Mouse (Mus musculus) heart, postnatal 4 days (tissue): ENCODE measurements at regions not wholly inside any gene's neighbourhood (a gene's known extent, or its start where the extent isn't known, plus 50 kb on each side); places are given as distances from the start of the nearest gene placed in this dataset.
A peak's percentile ranks its signal among the peaks of the same experiment; 100 is the strongest.
"Not testable (repeated sequence)": the region's sequence is repeated elsewhere in the genome, so short reads cannot be mapped to it uniquely, and the experiment has no call there.

ENCODE experiments used
- DNase-seq: peaks from one replicate; pipeline ENCODE4 v3.0.0; 2021

DNA sequence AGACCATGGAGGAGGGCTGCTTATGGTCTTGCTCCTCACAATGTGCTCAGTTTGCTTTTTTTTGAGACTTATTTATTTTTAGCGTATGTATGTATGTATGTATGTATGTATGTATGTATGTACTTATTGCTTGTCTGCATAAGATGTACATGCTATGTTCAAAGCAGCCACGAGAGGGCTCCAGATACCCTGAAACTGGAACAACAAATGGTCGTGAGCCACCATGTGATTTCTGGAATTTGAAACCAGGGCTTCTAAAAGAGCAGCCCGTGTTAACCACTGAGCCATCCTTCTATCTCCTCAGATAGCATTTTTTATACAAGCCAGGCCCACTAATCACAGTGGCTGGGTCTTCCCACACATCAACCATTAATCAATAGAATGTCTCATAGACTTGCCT lies 611.2 kb downstream of the 5730507C01Rik start:
- no peak for DNase-seq

DNA sequence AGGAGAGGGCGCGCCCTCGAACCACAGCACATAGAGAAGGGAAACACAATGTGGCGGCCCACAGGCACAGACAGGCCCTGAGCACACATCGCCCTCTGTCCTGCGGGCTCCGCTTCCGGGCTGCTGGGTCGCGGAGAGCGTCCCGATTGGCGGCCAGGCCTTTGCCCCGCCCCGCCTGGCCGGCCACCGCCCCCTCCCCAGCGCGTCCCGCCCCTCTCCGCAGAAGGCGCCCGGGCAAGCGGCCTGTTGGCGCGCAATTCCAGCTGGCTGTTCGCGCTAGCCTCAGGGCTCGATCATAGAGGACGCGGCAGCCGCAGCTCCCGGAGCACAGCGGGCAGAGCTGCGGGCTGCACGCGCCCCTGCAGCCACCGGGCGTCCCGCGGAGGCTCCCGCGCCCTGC lies 661.3 kb downstream of the 5730507C01Rik start:
- peak; percentile 6 for DNase-seq

DNA sequence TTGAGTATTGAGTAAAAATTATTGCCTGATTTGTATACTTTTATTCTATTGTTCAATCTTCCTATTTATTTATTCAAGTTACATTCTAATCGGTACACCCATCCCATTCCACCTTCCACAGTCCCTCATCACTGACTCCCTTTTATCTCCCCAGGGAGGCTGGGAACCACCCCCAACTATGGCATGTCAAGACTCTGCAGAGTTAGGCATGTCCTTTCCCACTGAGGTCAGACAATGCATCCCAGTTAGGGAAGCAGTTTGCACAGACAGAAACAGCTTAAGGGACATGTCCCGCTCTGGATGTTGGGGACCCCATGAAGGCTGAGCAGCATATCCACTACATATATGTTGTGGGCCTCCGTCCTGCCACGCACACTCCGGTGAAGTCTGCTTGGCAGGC lies 678.1 kb downstream of the 5730507C01Rik start:
- no peak for DNase-seq

DNA sequence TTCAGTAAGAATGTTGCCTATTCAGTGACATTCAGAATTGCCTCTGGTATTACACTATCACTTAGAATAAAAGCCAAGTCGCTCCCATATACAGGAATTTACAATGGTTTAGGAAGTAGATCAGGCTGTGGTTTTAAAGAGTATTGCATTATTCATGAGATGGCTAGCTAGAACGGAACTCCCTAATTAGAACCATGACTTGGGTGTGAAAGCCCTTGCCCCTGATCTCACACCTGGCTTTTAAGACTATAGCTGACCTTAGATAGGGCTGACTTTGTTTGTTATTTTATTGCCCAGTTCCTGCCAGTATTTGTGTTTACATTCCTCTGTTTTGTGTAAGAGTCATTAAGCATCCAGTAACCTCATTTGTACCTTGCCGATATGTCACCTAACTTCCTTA lies 678.7 kb downstream of the 5730507C01Rik start:
- DNase-seq, result not testable (repeated sequence)

DNA sequence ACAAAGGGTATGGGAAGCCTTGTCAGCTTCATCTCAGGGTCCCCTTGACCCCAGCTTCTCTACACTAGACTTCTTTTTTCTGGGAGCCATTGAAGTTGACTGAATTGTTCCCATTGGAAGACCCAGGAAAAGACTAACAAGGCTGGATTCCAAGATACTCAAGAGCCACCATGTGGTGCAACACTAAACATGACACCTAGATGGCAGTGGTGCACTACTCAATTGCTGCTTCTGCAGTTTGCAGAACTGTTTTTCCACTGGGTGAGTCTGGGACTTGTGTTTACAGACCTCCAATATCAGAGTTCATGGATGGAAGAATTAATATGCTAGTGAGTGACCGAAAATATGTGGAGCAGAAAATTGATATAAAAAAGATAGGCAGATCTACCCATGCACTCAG lies 709.7 kb downstream of the 5730507C01Rik start:
- DNase-seq, result not testable (repeated sequence)

DNA sequence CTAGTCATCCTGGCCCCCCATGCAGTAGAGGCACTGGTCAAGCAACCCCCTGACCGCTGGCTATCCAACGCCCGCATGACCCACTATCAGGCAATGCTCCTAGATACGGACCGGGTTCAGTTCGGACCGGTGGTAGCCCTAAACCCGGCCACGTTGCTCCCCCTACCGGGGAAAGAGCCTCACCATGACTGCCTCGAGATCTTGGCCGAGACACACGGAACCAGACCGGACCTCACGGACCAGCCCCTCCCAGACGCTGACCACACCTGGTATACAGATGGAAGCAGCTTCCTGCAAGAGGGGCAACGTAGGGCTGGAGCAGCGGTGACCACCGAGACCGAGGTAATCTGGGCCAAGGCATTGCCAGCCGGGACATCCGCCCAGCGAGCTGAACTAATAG lies 707.6 kb upstream of the Gm21863 start:
- DNase-seq, result peak; percentile 10

DNA sequence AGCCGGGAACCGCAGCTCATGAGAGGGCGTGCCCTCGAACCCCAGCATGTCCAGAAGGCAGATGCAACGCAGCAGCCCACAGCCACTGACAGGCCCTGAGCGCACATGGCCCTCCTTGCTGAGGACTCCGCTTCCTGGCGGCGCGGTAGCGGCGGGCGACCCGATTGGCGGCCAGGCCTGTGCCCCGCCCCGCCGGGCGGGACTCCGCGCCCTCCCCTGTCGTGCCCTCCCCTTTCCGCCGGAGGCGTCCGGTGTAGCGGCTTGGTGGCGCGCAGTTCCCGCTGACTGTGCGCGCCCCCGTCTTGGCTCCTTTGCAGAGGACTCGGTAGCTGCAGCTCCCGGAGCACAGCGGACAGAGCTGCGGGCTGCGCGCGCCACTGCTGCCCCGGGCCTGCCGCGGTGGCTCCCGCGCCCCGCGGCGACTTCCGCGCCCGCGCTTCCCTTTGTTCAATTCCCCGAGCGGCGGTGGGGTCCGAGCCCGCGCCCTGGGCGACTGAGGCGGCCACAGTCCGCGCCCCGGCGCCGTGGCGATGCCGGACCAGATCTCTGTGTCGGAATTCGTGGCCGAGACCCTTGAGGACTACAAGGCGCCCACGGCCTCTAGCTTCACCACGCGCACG lies 665.9 kb upstream of the Gm21863 start:
- DNase-seq, result peak; percentile 81

DNA sequence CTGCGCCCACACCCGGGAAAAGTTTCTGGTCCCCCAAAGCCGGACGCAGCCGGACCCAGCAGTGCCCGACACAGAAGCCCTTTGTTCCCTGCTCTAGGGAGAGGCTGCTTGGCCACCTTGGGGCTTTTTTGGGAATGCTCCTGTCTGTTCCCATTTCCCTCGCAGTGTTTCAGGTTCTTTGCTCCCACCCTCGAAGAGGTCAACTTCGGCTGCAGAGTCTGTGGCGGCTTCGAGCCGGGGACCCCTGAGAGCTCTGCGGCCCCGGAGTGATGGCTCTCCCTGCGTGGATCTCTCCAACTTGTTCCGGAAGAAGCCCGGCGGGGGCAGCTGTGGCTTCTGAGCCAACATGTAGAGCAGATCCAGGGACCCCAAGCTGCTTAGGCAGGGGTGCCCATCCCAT lies 665.3 kb upstream of the Gm21863 start:
- peak; percentile 7 for DNase-seq

DNA sequence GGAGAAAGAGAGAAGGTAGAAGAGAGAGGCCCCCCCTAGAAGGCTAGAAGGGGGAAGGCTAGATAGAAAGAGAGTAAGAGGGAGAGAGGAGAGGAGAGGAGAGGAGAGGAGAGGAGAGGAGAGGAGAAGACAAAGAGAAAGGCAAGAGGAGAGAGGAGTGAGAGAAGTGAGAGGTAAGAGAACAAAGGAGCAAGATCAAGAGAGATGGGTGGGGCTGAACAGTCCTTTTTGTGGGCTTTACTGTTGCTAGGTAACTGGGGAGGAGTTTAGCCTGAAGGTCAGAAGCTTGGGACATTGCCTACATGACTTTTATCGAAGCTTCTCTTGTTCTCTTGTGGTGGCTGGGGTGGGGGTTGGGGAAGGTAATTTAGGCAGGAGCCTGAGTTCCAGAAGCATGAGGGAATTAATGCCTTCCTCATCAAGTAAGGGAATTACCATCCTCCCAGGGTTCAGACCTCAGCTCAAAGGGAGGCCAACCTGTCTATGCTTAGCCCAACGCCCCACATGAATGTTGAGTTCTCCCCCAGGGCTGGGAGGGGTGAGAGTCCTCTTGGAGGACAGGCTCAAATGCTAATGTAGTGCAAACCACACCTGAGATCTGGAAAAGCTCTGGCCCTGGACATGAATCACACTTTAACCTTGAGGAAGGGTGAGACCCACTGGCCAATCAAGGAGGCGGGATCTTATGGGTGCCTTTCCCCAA lies 662.1 kb upstream of the Gm21863 start:
- not testable (repeated sequence) for DNase-seq
